Mouse (Mus musculus) spleen, adult 2 months (tissue): ENCODE measurements at regions not wholly inside any gene's neighbourhood (a gene's known extent, or its start where the extent isn't known, plus 50 kb on each side); places are given as distances from the start of the nearest gene placed in this dataset.

ENCODE experiments used
- CTCF ChIP-seq: fragments of 200-500 bp; IDR thresholded peaks from 2 replicates; pipeline ENCODE4 v1.5.1; 2011; ENCODE audit warnings: mild to moderate bottlenecking, inconsistent platforms; ENCODE audit not compliant: insufficient read depth, insufficient read length, insufficient replicate concordance; ENCODE audit errors: extremely low read depth
- POLR2A ChIP-seq: fragments of 200-500 bp; IDR thresholded peaks from 2 replicates; pipeline ENCODE4 v1.6.1; 2011; ENCODE audit warnings: low read depth, low read length, inconsistent platforms

DNA sequence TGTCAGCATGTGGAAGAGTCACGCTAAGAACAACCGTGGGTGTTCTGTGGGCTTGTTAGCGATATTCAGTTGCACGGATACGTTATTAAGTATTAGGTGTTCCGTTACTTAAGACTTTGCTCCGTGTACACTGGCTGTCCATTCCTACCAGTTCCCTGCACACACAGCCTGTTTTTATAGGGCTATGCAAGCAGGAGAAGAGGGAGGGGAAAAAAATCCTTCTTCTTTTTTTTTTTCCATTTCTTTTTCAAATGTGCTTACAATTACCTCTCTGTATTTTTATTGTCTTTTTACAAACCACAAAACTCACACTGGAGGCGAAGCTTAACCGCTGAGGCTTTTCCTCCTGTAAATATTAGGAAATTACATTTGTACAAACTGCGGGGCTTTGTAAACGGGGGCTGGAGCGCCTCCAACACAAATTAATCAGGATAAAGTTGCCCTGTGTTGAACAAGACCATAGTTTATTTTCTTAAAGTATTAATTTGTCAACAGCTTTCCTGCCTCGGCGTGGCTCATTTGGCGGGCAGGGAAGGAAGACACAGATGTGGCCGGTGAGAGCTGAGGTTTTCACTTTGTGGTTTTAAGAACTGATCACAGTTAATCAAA, 340.8 kb upstream of the Mki67 start:
- TF ChIP-seq CTCF (no peak), POLR2A (no peak)
